Mouse (Mus musculus) lung, embryonic 15.5 days (tissue): ENCODE data around the gene Sh2d2a. TPM values are rescaled to one million over a fixed set of nuclear protein-coding genes. Genes with fewer than 3 reads are reported as not detected.
"Not testable (repeated sequence)": the region's sequence is repeated elsewhere in the genome, so short reads cannot be mapped to it uniquely, and the experiment has no call there.

ENCODE experiments used
- ATAC-seq: fragments of 200-750 bp; cut with Nextera tagmentation; 2 replicates; pipeline ENCODE4 v1.8.0; 2017; ENCODE audit warnings: moderate number of reproducible peaks, borderline replicate concordance; ENCODE audit not compliant: low FRiP score, low TSS enrichment; ENCODE audit errors: extremely low read depth
- H3K27ac ChIP-seq: fragments of 300-500 bp; sonication (generic); 2 replicates; pipeline ENCODE4 v1.5.1; 2015; ENCODE audit warnings: moderate library complexity, mild to moderate bottlenecking, inconsistent platforms
- H3K27me3 ChIP-seq: fragments of 300-500 bp; sonication (generic); 2 replicates; pipeline ENCODE4 v1.6.1; 2015; ENCODE audit warnings: inconsistent platforms
- H3K36me3 ChIP-seq: fragments of 300-500 bp; sonication (generic); 2 replicates; pipeline ENCODE4 v1.6.1; 2015; ENCODE audit warnings: inconsistent platforms
- H3K4me1 ChIP-seq: fragments of 300-500 bp; sonication (generic); 2 replicates; pipeline ENCODE4 v1.6.1; 2015; ENCODE audit warnings: inconsistent platforms
- H3K4me2 ChIP-seq: fragments of 300-500 bp; sonication (generic); 2 replicates; pipeline ENCODE4 v1.6.1; 2015; ENCODE audit warnings: inconsistent platforms, mild to moderate bottlenecking, moderate library complexity
- H3K4me3 ChIP-seq: fragments of 300-500 bp; sonication (generic); 2 replicates; pipeline ENCODE4 v1.5.1; 2015; ENCODE audit warnings: mild to moderate bottlenecking, inconsistent platforms
- H3K9ac ChIP-seq: fragments of 300-500 bp; sonication (generic); 2 replicates; pipeline ENCODE4 v1.6.1; 2015; ENCODE audit warnings: inconsistent platforms
- H3K9me3 ChIP-seq: fragments of 300-500 bp; sonication (generic); 2 replicates; pipeline ENCODE4 v1.6.1; 2016; ENCODE audit warnings: inconsistent platforms
- WGBS: fragments of 180-500 bp; shearing (Covaris S2); methylation state at CpG from one replicate; pipeline ENCODE4 v1.1.7; 2015; 5-methylcytosine and 5-hydroxymethylcytosine counted together
- polyA plus RNA-seq: library from polyadenylated mRNA; unstranded; fragments of >200 nt; fragmentation: Nextera tagmentation; extraction: Ambion mirVana; gene quantifications from 2 replicates; pipeline ENCODE4 v1.2.1, GENCODE M21; 2015

The Sh2d2a gene
- polyA plus RNA-seq, 1 experiment from 2014 or later = 1.0 TPM

- ATAC-seq = no peak
- H3K9me3 ChIP-seq = no peaks in the 10 kb centered on the region
- H3K9ac ChIP-seq = no peak overlapping the region
- H3K36me3 ChIP-seq = no peaks in the 10 kb centered on the region
- 63% methylated on average over 3 of the region's 3 CpGs for WGBS
- H3K27ac ChIP-seq = no peak overlapping the region
- no peaks in the 10 kb centered on the region for H3K27me3 ChIP-seq
- H3K4me3 ChIP-seq = no peak overlapping the region
- H3K4me1 ChIP-seq = no peaks in the 10 kb centered on the region
- no peak overlapping the region for H3K4me2 ChIP-seq
These were observed 53.2 kb downstream of the Sh2d2a start for GRCm38 (mm10) chr3:87899776-87900175.

- Histone ChIP-seq H3K36me3 (no peaks in the 10 kb centered on the region), H3K9me3 (no peaks in the 10 kb centered on the region), H3K4me1 (no peaks in the 10 kb centered on the region), H3K27ac (no peak overlapping the region), H3K4me2 (no peak overlapping the region), H3K27me3 (no peaks in the 10 kb centered on the region), H3K4me3 (no peak overlapping the region), H3K9ac (no peak overlapping the region)
- 24% methylated on average over 1 of the region's 1 CpGs for WGBS
- no peak for ATAC-seq
These were observed 54.6 kb downstream of the Sh2d2a start for GRCm38 (mm10) chr3:87901036-87901624.

- H3K4me2 ChIP-seq, ATAC-seq, H3K4me3 ChIP-seq, H3K27ac ChIP-seq, H3K9ac ChIP-seq, H3K27me3 ChIP-seq, H3K36me3 ChIP-seq, H3K4me1 ChIP-seq, H3K9me3 ChIP-seq: not testable (repeated sequence)
- 71% methylated on average over 6 of the region's 6 CpGs for WGBS
These were observed 55.4 kb downstream of the Sh2d2a start for GRCm38 (mm10) chr3:87901959-87902358.

GRCm38 (mm10) chr3:87903821-87904220 is 57.3 kb downstream of the Sh2d2a start:
- Histone ChIP-seq H3K36me3 (no peaks in the 10 kb centered on the region), H3K9ac (no peak overlapping the region), H3K27ac (no peak overlapping the region), H3K4me2 (no peak overlapping the region), H3K4me1 (peaks cover 12% of the 10 kb centered on the region), H3K4me3 (no peak overlapping the region), H3K9me3 (no peaks in the 10 kb centered on the region), H3K27me3 (no peaks in the 10 kb centered on the region)
- WGBS = 55% methylated on average over 5 of the region's 5 CpGs
- ATAC-seq = no peak

Other genes starting within 250 kb of the Sh2d2a start
- gene Arhgef11, start 229.2 kb upstream of the Sh2d2a start, polyA plus RNA-seq = 18.0 TPM in 2 replicates
- gene Lrrc71, start 98.1 kb upstream of the Sh2d2a start, polyA plus RNA-seq = 1.3 and 1.6 TPM in 2 replicates
- gene Ntrk1, start 51.6 kb upstream of the Sh2d2a start, polyA plus RNA-seq = 1.2 and 2.5 TPM in 2 replicates
- 0.09 and 0.16 TPM in 2 replicates for gene Insrr, start 49.8 kb upstream of the Sh2d2a start, polyA plus RNA-seq
- 29.4 and 32.4 TPM in 2 replicates for gene Pear1, start 22.4 kb upstream of the Sh2d2a start, polyA plus RNA-seq
- 12.1 and 12.3 TPM in 2 replicates for gene Prcc, start 38.9 kb downstream of the Sh2d2a start, polyA plus RNA-seq
- gene Hdgf, start 59.6 kb downstream of the Sh2d2a start, polyA plus RNA-seq = 258 and 260 TPM in 2 replicates
- 70.5 and 70.9 TPM in 2 replicates for gene Mrpl24, start 72.8 kb downstream of the Sh2d2a start, polyA plus RNA-seq
- gene Isg20l2, start 83.6 kb downstream of the Sh2d2a start, polyA plus RNA-seq = 60.1 and 63.0 TPM in 2 replicates
- gene Rrnad1, start 84.0 kb downstream of the Sh2d2a start, polyA plus RNA-seq = 18.3 and 18.5 TPM in 2 replicates
- 8.1 and 10.4 TPM in 2 replicates for gene Crabp2, start 101.9 kb downstream of the Sh2d2a start, polyA plus RNA-seq
- 30.1 and 32.4 TPM in 2 replicates for gene Nes, start 124.3 kb downstream of the Sh2d2a start, polyA plus RNA-seq
- 0.07 and 0.18 TPM in 2 replicates for gene Bcan, start 153.5 kb downstream of the Sh2d2a start, polyA plus RNA-seq
- gene Hapln2, start 180.8 kb downstream of the Sh2d2a start, polyA plus RNA-seq = 0.07 and 0.23 TPM in 2 replicates
- 30.6 and 31.6 TPM in 2 replicates for gene Gpatch4, start 196.4 kb downstream of the Sh2d2a start, polyA plus RNA-seq
- gene Naxe, start 211.7 kb downstream of the Sh2d2a start, polyA plus RNA-seq = 199 and 215 TPM in 2 replicates
- gene Ttc24, start 231.5 kb downstream of the Sh2d2a start, polyA plus RNA-seq = not detected in 2 replicates
- gene Iqgap3, start 235.2 kb downstream of the Sh2d2a start, polyA plus RNA-seq = 25.2 and 26.6 TPM in 2 replicates